Mouse (Mus musculus): ENCODE data around the gene Mrap2.
"Not testable (repeated sequence)": the region's sequence is repeated elsewhere in the genome, so short reads cannot be mapped to it uniquely, and the experiment has no call there.

The Mrap2 gene

GRCm38 (mm10) chr9:87144106-87144505 lies at the start of gene Mrap2:
Gene Mrap2, plus strand, starts transcription at chr9:87144306.
- DNase-seq, result peak; percentile 59 to 69

GRCm38 (mm10) chr9:87097989-87098388 lies 46.1 kb upstream of the Mrap2 start:
- no peak for DNase-seq

- no peak for DNase-seq
These were observed 29.1 kb upstream of the Mrap2 start for GRCm38 (mm10) chr9:87115019-87115418.

- DNase-seq, result no peak
These were observed 28.6 kb upstream of the Mrap2 start for GRCm38 (mm10) chr9:87115456-87115931.

GRCm38 (mm10) chr9:87115978-87116377 lies 28.1 kb upstream of the Mrap2 start:
- no peak for DNase-seq

GRCm38 (mm10) chr9:87118996-87119395 lies 25.1 kb upstream of the Mrap2 start:
- no peak for DNase-seq

- no peak for DNase-seq
These were observed 22.1 kb upstream of the Mrap2 start for GRCm38 (mm10) chr9:87121956-87122493.

- DNase-seq, result not testable (repeated sequence)
These were observed 17.1 kb upstream of the Mrap2 start for GRCm38 (mm10) chr9:87127046-87127445.

- DNase-seq, result peak; percentile 47 to 50
These were observed 8.1 kb upstream of the Mrap2 start for GRCm38 (mm10) chr9:87135765-87136558.

GRCm38 (mm10) chr9:87143076-87143475 lies 1.0 kb upstream of the Mrap2 start:
- no peak for DNase-seq

GRCm38 (mm10) chr9:87144532-87144931 lies 426 bp downstream of the Mrap2 start:
- DNase-seq, result peak; percentile 10 to 20

- peak in 1 of 2 experiments; percentile 4 for DNase-seq
These were observed 1.1 kb downstream of the Mrap2 start for GRCm38 (mm10) chr9:87145180-87145579.

GRCm38 (mm10) chr9:87145671-87146070 lies 1.6 kb downstream of the Mrap2 start:
- no peak for DNase-seq

GRCm38 (mm10) chr9:87146400-87146799 lies 2.3 kb downstream of the Mrap2 start:
- no peak for DNase-seq

GRCm38 (mm10) chr9:87147927-87148326 lies 3.8 kb downstream of the Mrap2 start:
- DNase-seq, result no peak

GRCm38 (mm10) chr9:87152641-87153325 lies 8.7 kb downstream of the Mrap2 start:
- no peak for DNase-seq

GRCm38 (mm10) chr9:87162559-87162958 lies 18.5 kb downstream of the Mrap2 start:
- no peak for DNase-seq

- DNase-seq, result no peak
These were observed 23.1 kb downstream of the Mrap2 start for GRCm38 (mm10) chr9:87167001-87167830.

- no peak for DNase-seq
These were observed 23.9 kb downstream of the Mrap2 start for GRCm38 (mm10) chr9:87168051-87168450.

GRCm38 (mm10) chr9:87169144-87169543 lies 25.0 kb downstream of the Mrap2 start:
- no peak for DNase-seq

GRCm38 (mm10) chr9:87170891-87171290 lies 26.8 kb downstream of the Mrap2 start:
- DNase-seq, result no peak

GRCm38 (mm10) chr9:87171517-87171916 lies 27.4 kb downstream of the Mrap2 start:
- DNase-seq, result no peak

- DNase-seq, result no peak
These were observed 34.4 kb downstream of the Mrap2 start for GRCm38 (mm10) chr9:87178534-87178933.
